Mouse (Mus musculus) hindbrain, embryonic 14.5 days (tissue): ENCODE results near the gene Cd160. TPM values are rescaled to one million over a fixed set of nuclear protein-coding genes. Genes with fewer than 3 reads are reported as not detected.

Source experiments
- ATAC-seq: fragments of 200-750 bp; cut with Nextera tagmentation; 2 replicates; pipeline ENCODE4 v1.8.0; 2017; ENCODE audit warnings: moderate number of reproducible peaks, mild to moderate bottlenecking, moderate TSS enrichment, moderate library complexity; ENCODE audit not compliant: low FRiP score
- DNase-seq: peaks from one replicate; pipeline ENCODE4 v3.0.0-alpha.2; 2015; ENCODE audit warnings: low spot score
- H3K27ac ChIP-seq: fragments of 300-500 bp; sonication (generic); 2 replicates; pipeline ENCODE4 v1.5.1; 2014; ENCODE audit warnings: mild to moderate bottlenecking, moderate library complexity
- H3K27me3 ChIP-seq: fragments of 300-500 bp; sonication (generic); 2 replicates; pipeline ENCODE4 v1.6.1; 2014; ENCODE audit warnings: mild to moderate bottlenecking, low read length, mixed read lengths; ENCODE audit not compliant: control insufficient read depth, insufficient read depth
- H3K36me3 ChIP-seq: fragments of 300-500 bp; sonication (generic); replicated peaks from 2 replicates; pipeline ENCODE4 v1.6.1; 2014; ENCODE audit not compliant: control insufficient read depth, insufficient read depth
- H3K4me1 ChIP-seq: fragments of 300-500 bp; sonication (generic); replicated peaks from 2 replicates; pipeline ENCODE4 v1.6.1; 2014; ENCODE audit warnings: antibody characterized with exemption, low read length, mixed read lengths; ENCODE audit not compliant: control insufficient read depth, insufficient read depth
- H3K4me2 ChIP-seq: fragments of 300-500 bp; sonication (generic); replicated peaks from 2 replicates; pipeline ENCODE4 v1.6.1; 2014; ENCODE audit warnings: mild to moderate bottlenecking, moderate library complexity
- H3K4me3 ChIP-seq: fragments of 300-500 bp; sonication (generic); replicated peaks from 2 replicates; pipeline ENCODE4 v1.5.1; 2014; ENCODE audit warnings: mild to moderate bottlenecking, low read length
- H3K9ac ChIP-seq: fragments of 300-500 bp; sonication (generic); 2 replicates; pipeline ENCODE4 v1.6.1; 2014
- H3K9me3 ChIP-seq: fragments of 300-500 bp; sonication (generic); 2 replicates; pipeline ENCODE4 v1.6.1; 2016; ENCODE audit warnings: low read length; ENCODE audit not compliant: control insufficient read depth
- WGBS: fragments of 180-500 bp; shearing (Covaris S2); extraction: QIAGEN DNeasy Blood & Tissue Kit; methylation state at CpG from one replicate; pipeline ENCODE4 v1.1.7; 2014; 5-methylcytosine and 5-hydroxymethylcytosine counted together
- polyA plus RNA-seq: library from polyadenylated mRNA; unstranded; fragments of >200 nt; fragmentation: Nextera tagmentation; extraction: Ambion mirVana; gene quantifications from 2 replicates; pipeline ENCODE4 v1.2.1, GENCODE M21; 2014

Gene Cd160
- polyA plus RNA-seq, 1 experiment from 2014 or later = 0.35 TPM

DNA sequence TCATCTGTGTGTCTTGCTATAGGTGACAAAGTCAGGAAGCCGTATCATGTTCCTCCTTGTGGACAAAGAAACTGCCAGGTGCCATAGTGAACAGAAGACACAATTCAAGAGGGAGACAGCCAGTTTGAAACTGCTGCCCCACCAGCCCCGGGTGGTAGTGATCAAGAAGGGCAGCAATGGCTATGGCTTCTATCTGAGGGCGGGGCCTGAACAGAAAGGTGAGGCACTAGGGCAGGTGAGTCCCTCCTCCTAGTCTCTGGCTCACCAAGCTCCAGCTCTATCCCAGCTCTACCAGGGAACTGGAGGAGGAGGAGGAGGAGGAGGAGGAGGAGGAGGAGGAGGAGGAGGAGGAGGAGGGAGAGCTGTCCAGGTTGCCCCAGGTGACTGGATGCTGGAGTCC lies 26.7 kb upstream of the Cd160 start:
- no peak overlapping the region for H3K27ac ChIP-seq
- 80% methylated on average over 3 of the region's 3 CpGs for WGBS
- no peak for ATAC-seq

DNA sequence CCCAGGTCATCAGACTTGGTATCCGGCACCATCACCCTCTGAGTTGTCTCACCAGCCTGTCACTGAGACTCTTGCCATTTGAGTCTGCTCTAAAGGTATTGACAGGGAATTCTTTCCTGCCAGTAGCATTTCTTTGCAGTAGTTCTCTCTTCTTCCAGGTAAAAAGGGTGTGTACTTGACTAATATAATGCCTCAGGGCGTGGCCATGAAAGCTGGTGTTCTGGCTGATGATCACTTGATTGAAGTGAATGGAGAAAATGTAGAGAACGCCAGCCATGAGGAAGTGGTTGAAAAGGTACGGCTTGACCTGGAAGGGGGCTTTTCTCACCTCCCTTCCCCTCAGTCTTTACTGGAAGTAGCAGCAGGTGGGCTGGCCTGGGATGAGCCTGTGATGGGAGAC lies 25.2 kb upstream of the Cd160 start:
- Histone ChIP-seq H3K27me3 (no peaks in the 10 kb centered on the region), H3K4me2 (no peak overlapping the region), H3K9ac (no peak overlapping the region), H3K4me3 (no peak overlapping the region), H3K4me1 (no peaks in the 10 kb centered on the region), H3K27ac (no peak overlapping the region), H3K9me3 (no peaks in the 10 kb centered on the region), H3K36me3 (no peaks in the 10 kb centered on the region)
- ATAC-seq = no peak
- DNase-seq = no peak
- WGBS = 96% methylated on average over 4 of the region's 4 CpGs

More for the DNA sequence above, 26.7 kb upstream of the Cd160 start:
- H3K27me3 ChIP-seq = no peaks in the 10 kb centered on the region
- no peak for DNase-seq
- H3K4me3 ChIP-seq = no peak overlapping the region
- H3K9ac ChIP-seq = no peak overlapping the region
- H3K4me1 ChIP-seq = no peaks in the 10 kb centered on the region
- H3K9me3 ChIP-seq = no peaks in the 10 kb centered on the region
- no peaks in the 10 kb centered on the region for H3K36me3 ChIP-seq
- no peak overlapping the region for H3K4me2 ChIP-seq

DNA sequence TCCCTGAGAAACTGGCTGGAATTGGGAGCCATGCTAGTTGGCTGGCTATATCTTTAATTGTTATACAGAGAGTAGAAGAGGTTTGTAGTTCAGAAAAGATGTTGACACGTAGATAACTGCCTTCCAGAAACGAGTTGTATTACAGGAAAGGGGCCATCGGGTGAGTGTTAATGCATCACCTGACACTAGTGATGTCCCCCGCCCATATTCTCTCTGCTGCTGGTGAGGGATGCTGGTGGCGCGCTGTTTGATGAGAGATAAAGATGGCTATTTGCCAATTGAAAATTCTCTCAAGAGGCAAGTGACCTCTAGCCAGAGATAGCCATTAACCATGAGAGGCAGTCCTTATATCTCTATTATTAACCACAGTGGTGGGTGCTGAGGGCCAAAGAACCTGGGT lies 23.4 kb upstream of the Cd160 start:
- Histone ChIP-seq H3K36me3 (no peaks in the 10 kb centered on the region), H3K4me3 (no peak overlapping the region), H3K4me1 (no peaks in the 10 kb centered on the region), H3K9me3 (no peaks in the 10 kb centered on the region), H3K4me2 (no peak overlapping the region), H3K27me3 (no peaks in the 10 kb centered on the region), H3K9ac (no peak overlapping the region), H3K27ac (no peak overlapping the region)
- ATAC-seq (no peak), DNase-seq (no peak)
- 83% methylated on average over 6 of the region's 6 CpGs for WGBS

DNA sequence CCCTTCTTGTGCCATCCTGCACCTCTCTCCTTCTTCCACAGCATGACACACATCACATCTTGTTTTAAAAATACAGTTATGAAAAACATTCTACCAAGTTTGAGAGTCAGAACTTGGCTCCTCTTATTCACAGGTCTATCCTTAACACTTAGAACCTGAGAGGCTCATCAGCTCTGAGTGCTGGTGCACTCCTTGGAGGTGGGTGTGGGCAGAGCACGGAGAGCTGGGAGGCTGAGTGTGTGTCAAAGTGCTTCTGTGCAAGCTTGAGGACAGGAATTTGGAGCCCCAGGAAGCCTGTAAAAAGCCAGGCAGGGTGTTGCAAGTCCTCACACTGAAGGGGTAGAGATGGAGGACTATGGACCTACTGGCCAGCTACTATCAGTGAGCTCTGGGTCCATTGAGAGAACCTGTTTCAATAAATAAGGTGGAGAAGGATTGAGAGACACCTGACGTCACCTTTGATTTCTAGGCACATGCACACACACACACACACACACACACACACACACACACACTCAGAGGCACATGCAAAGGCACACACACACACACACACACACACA lies 20.1 kb upstream of the Cd160 start:
- Histone ChIP-seq H3K27me3 (no peaks in the 10 kb centered on the region), H3K9ac (no peak overlapping the region), H3K27ac (no peak overlapping the region), H3K4me2 (no peak overlapping the region), H3K4me3 (no peak overlapping the region), H3K9me3 (no peaks in the 10 kb centered on the region), H3K36me3 (no peaks in the 10 kb centered on the region), H3K4me1 (no peaks in the 10 kb centered on the region)
- WGBS = 93% methylated on average over 2 of the region's 2 CpGs
- DNase-seq (no peak), ATAC-seq (no peak)

GRCm38 (mm10) chr3:96848470-96848869 lies 19.3 kb upstream of the Cd160 start:
- H3K4me2 ChIP-seq = no peak overlapping the region
- DNase-seq = no peak
- H3K36me3 ChIP-seq = no peaks in the 10 kb centered on the region
- H3K9ac ChIP-seq = no peak overlapping the region
- no peak for ATAC-seq
- no peaks in the 10 kb centered on the region for H3K9me3 ChIP-seq
- H3K4me1 ChIP-seq = no peaks in the 10 kb centered on the region
- no peak overlapping the region for H3K4me3 ChIP-seq
- H3K27me3 ChIP-seq = no peaks in the 10 kb centered on the region
- 90% methylated on average over 7 of the region's 8 CpGs for WGBS
- no peak overlapping the region for H3K27ac ChIP-seq

DNA sequence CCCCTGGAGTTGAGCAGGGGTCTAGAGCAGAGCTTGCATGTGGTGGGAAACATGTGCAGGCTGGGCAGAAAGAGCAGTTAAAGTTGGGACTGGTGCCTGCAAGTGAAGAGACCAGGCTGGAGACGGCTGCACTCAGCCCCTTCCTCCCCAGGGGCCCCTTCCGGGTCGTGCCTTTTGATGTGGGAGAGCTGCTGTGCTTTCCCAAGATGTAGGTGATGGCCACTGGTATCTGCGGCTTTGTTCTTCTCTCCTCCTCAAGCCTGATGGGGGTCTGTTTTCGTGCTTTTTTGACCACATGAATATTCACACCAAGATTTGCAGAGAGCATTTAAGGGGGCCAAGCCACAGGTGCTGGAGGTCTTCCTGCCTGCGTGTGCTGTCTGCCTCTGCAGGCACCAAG lies 18.5 kb upstream of the Cd160 start:
- ATAC-seq (no peak), DNase-seq (no peak)
- Histone ChIP-seq H3K27ac (no peak overlapping the region), H3K36me3 (no peaks in the 10 kb centered on the region), H3K4me1 (no peaks in the 10 kb centered on the region), H3K9ac (no peak overlapping the region), H3K4me2 (no peak overlapping the region), H3K4me3 (no peak overlapping the region), H3K9me3 (no peaks in the 10 kb centered on the region), H3K27me3 (no peaks in the 10 kb centered on the region)
- WGBS = 53% methylated on average over 6 of the region's 6 CpGs

- H3K9ac ChIP-seq = no peak overlapping the region
- ATAC-seq = no peak
- H3K4me2 ChIP-seq = no peak overlapping the region
- no peak overlapping the region for H3K27ac ChIP-seq
- WGBS = 90% methylated on average over 12 of the region's 12 CpGs
- no peaks in the 10 kb centered on the region for H3K27me3 ChIP-seq
- no peaks in the 10 kb centered on the region for H3K9me3 ChIP-seq
- no peak overlapping the region for H3K4me3 ChIP-seq
- H3K4me1 ChIP-seq = no peaks in the 10 kb centered on the region
- DNase-seq = no peak
- H3K36me3 ChIP-seq = no peaks in the 10 kb centered on the region
These were observed 17.8 kb upstream of the Cd160 start for GRCm38 (mm10) chr3:96846985-96847384.

DNA sequence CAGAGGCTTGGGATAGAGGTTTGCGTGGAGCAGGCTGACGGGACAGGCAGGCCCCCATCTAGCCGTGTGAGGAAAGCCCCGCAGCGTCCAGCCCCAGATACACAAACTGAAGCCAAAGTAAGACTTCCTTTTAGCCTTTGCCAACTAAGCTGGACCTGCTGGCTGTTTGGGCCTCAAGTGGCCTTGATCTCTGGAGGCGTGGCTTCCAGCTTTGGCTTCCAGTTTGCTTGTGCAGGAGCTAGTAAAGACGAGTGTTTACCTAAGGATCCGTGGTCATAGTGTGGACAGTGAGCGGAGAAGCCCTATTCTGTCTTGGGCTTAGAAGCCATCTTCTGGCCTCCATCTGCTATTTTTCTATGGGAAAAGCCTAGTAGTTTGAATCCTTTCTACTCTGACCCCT lies 16.7 kb upstream of the Cd160 start:
- no peak overlapping the region for H3K4me3 ChIP-seq
- 91% methylated on average over 9 of the region's 9 CpGs for WGBS
- no peaks in the 10 kb centered on the region for H3K9me3 ChIP-seq
- H3K27ac ChIP-seq = no peak overlapping the region
- DNase-seq (no peak), ATAC-seq (no peak)
- H3K4me1 ChIP-seq = no peaks in the 10 kb centered on the region
- H3K27me3 ChIP-seq = no peaks in the 10 kb centered on the region
- no peaks in the 10 kb centered on the region for H3K36me3 ChIP-seq
- no peak overlapping the region for H3K9ac ChIP-seq
- no peak overlapping the region for H3K4me2 ChIP-seq

DNA sequence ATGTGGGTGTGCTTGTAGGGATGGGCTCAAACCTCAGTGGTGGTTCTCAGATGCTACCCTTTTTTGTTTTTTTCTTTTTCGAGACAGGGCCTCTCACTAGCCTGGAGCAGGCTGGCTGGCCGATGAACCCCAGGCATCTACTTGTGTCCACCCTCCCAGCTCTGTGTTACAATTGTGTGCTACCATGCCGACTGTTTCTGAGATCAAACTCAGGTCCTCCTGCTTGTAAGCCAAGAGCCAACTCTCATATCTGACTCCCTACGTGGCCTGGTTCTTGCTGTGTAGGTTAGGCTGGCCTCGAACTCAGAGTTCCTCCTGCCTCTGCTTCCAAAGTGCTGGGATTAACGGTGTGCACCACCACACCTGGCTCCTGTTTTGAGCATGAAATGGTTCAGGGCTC lies 16.0 kb upstream of the Cd160 start:
- no peaks in the 10 kb centered on the region for H3K4me1 ChIP-seq
- no peak overlapping the region for H3K4me2 ChIP-seq
- 93% methylated on average over 6 of the region's 6 CpGs for WGBS
- DNase-seq (no peak), ATAC-seq (no peak)
- no peak overlapping the region for H3K9ac ChIP-seq
- H3K36me3 ChIP-seq = no peaks in the 10 kb centered on the region
- H3K27me3 ChIP-seq = no peaks in the 10 kb centered on the region
- no peaks in the 10 kb centered on the region for H3K9me3 ChIP-seq
- H3K27ac ChIP-seq = no peak overlapping the region
- H3K4me3 ChIP-seq = no peak overlapping the region

DNA sequence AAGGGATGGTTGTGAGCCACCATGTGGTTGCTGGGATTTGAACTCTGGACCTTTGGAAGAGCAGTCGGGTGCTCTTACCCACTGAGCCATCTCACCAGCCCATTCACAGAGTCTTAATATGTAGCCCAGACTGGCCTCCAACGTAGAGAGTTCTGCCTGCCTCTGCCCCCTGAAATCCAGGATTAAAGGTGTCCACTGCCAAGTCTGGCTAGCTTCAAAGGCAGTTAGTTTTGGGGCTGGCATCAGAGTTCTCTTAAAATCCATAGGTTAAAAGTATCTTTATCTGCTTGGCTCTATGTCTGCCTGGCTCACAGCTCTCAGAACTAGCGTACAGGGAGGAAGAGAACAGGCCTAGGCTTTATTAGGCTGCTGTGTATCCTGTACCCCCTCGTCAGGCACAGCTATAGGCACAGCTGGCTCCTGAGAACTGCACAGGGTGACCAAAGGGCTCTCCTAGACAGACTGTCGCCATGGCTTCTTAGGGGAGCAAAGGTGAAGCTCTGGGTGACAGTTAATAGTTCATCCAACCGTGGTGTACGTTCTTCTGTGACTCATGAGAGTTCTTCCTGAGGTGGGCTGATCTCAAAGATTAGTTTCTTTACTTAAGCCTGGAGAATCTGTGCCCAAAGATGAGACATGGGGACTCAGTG lies 10.0 kb upstream of the Cd160 start:
- H3K4me3 ChIP-seq = no peak overlapping the region
- H3K27me3 ChIP-seq = no peaks in the 10 kb centered on the region
- 85% methylated on average over 7 of the region's 7 CpGs for WGBS
- H3K27ac ChIP-seq = no peak overlapping the region
- no peak overlapping the region for H3K4me2 ChIP-seq
- no peaks in the 10 kb centered on the region for H3K9me3 ChIP-seq
- no peaks in the 10 kb centered on the region for H3K36me3 ChIP-seq
- ATAC-seq (no peak), DNase-seq (no peak)
- no peak overlapping the region for H3K9ac ChIP-seq
- no peaks in the 10 kb centered on the region for H3K4me1 ChIP-seq
